Mouse (Mus musculus) brown adipose tissue, adult 24 weeks (tissue): Measurements from ENCODE around the gene Ralgps2. TPM values are rescaled to one million over a fixed set of nuclear protein-coding genes. Genes with fewer than 3 reads are reported as not detected.

Experiments
- H3K27ac ChIP-seq: fragments of 200-500 bp; replicated peaks from 2 replicates; pipeline ENCODE4 v1.5.1; 2012; ENCODE audit warnings: low read depth, mild to moderate bottlenecking, low read length
- H3K4me1 ChIP-seq: fragments of 200-500 bp; 2 replicates; pipeline ENCODE4 v1.6.1; 2012; ENCODE audit warnings: low read length, mixed read lengths; ENCODE audit not compliant: control insufficient read depth, insufficient read depth, insufficient read length
- H3K4me3 ChIP-seq: fragments of 200-500 bp; 2 replicates; pipeline ENCODE4 v1.5.1; 2012; ENCODE audit warnings: low read depth, mild to moderate bottlenecking, low read length, moderate library complexity; ENCODE audit not compliant: insufficient read depth
- polyA plus RNA-seq: library from polyadenylated mRNA; stranded (reverse); fragments of >200 nt; gene quantifications from 2 replicates; pipeline ENCODE4 v1.2.4, GENCODE M21; 2012; ENCODE audit not compliant: missing spikeins, insufficient read depth, insufficient read length

Gene Ralgps2
- polyA plus RNA-seq, 1 experiment, result 3.0 TPM

- H3K27ac ChIP-seq, result no peak overlapping the region
- H3K4me3 ChIP-seq, result no peak overlapping the region
These were observed 9.2 kb downstream of the Ralgps2 start for GRCm38 (mm10) chr1:156930263-156930662.

GRCm38 (mm10) chr1:156928255-156928654 is 11.2 kb downstream of the Ralgps2 start:
- H3K4me3 ChIP-seq, result no peak overlapping the region
- no peak overlapping the region for H3K27ac ChIP-seq
- no peaks in the 10 kb centered on the region for H3K4me1 ChIP-seq

More at GRCm38 (mm10) chr1:156930263-156930662, 9.2 kb downstream of the Ralgps2 start:
- no peaks in the 10 kb centered on the region for H3K4me1 ChIP-seq

GRCm38 (mm10) chr1:156923511-156923910 is 15.9 kb downstream of the Ralgps2 start:
- Histone ChIP-seq H3K27ac (no peak overlapping the region), H3K4me1 (no peaks in the 10 kb centered on the region), H3K4me3 (no peak overlapping the region)

GRCm38 (mm10) chr1:156922921-156923320 is 16.5 kb downstream of the Ralgps2 start:
- Histone ChIP-seq H3K27ac (no peak overlapping the region), H3K4me3 (no peak overlapping the region), H3K4me1 (no peaks in the 10 kb centered on the region)

- H3K4me3 ChIP-seq, result no peak overlapping the region
- no peak overlapping the region for H3K27ac ChIP-seq
- no peaks in the 10 kb centered on the region for H3K4me1 ChIP-seq
These were observed 18.0 kb downstream of the Ralgps2 start for GRCm38 (mm10) chr1:156921290-156921994.

GRCm38 (mm10) chr1:156917460-156917859 is 22.0 kb downstream of the Ralgps2 start:
- no peak overlapping the region for H3K4me3 ChIP-seq
- no peak overlapping the region for H3K27ac ChIP-seq
- no peaks in the 10 kb centered on the region for H3K4me1 ChIP-seq

- no peak overlapping the region for H3K27ac ChIP-seq
- H3K4me3 ChIP-seq, result no peak overlapping the region
- H3K4me1 ChIP-seq, result no peaks in the 10 kb centered on the region
These were observed 23.1 kb downstream of the Ralgps2 start for GRCm38 (mm10) chr1:156916361-156916760.

- H3K27ac ChIP-seq, result no peak overlapping the region
- H3K4me1 ChIP-seq, result no peaks in the 10 kb centered on the region
- no peak overlapping the region for H3K4me3 ChIP-seq
These were observed 24.5 kb downstream of the Ralgps2 start for GRCm38 (mm10) chr1:156914942-156915341.

GRCm38 (mm10) chr1:156913190-156913589 is 26.2 kb downstream of the Ralgps2 start:
- Histone ChIP-seq H3K4me3 (no peak overlapping the region), H3K4me1 (no peaks in the 10 kb centered on the region), H3K27ac (no peak overlapping the region)

GRCm38 (mm10) chr1:156910948-156911347 is 28.5 kb downstream of the Ralgps2 start:
- H3K4me1 ChIP-seq, result peaks cover 2% of the 10 kb centered on the region; the same call in 1 of the 2 replicates
- no peak overlapping the region for H3K27ac ChIP-seq
- H3K4me3 ChIP-seq, result no peak overlapping the region

- Histone ChIP-seq H3K4me3 (no peak overlapping the region), H3K27ac (no peak overlapping the region), H3K4me1 (peaks cover 2% of the 10 kb centered on the region; the same call in 1 of the 2 replicates)
These were observed 29.6 kb downstream of the Ralgps2 start for GRCm38 (mm10) chr1:156909866-156910265.

GRCm38 (mm10) chr1:156909265-156909664 is 30.2 kb downstream of the Ralgps2 start:
- no peak overlapping the region for H3K27ac ChIP-seq

GRCm38 (mm10) chr1:156905660-156906059 is 33.8 kb downstream of the Ralgps2 start:
- Histone ChIP-seq H3K27ac (no peak overlapping the region), H3K4me3 (no peak overlapping the region), H3K4me1 (peaks cover 2% of the 10 kb centered on the region; the same call in 1 of the 2 replicates)

More at GRCm38 (mm10) chr1:156909265-156909664, 30.2 kb downstream of the Ralgps2 start:
- peaks cover 2% of the 10 kb centered on the region; the same call in 1 of the 2 replicates for H3K4me1 ChIP-seq
- H3K4me3 ChIP-seq, result no peak overlapping the region

- no peak overlapping the region for H3K4me3 ChIP-seq
- H3K4me1 ChIP-seq, result peaks cover 2% of the 10 kb centered on the region; the same call in 1 of the 2 replicates
- H3K27ac ChIP-seq, result no peak overlapping the region
These were observed 35.5 kb downstream of the Ralgps2 start for GRCm38 (mm10) chr1:156903899-156904298.

GRCm38 (mm10) chr1:156901689-156902088 is 37.7 kb downstream of the Ralgps2 start:
- Histone ChIP-seq H3K27ac (no peak overlapping the region), H3K4me1 (peaks cover 2% of the 10 kb centered on the region; the same call in 1 of the 2 replicates), H3K4me3 (no peak overlapping the region)

GRCm38 (mm10) chr1:156891561-156891960 is 47.9 kb downstream of the Ralgps2 start:
- H3K4me1 ChIP-seq, result no peaks in the 10 kb centered on the region
- no peak overlapping the region for H3K4me3 ChIP-seq
- H3K27ac ChIP-seq, result no peak overlapping the region
